Mouse (Mus musculus): ENCODE measurements at regions not wholly inside any gene's neighbourhood (a gene's known extent, or its start where the extent isn't known, plus 50 kb on each side); places are given as distances from the start of the nearest gene placed in this dataset.

DNA sequence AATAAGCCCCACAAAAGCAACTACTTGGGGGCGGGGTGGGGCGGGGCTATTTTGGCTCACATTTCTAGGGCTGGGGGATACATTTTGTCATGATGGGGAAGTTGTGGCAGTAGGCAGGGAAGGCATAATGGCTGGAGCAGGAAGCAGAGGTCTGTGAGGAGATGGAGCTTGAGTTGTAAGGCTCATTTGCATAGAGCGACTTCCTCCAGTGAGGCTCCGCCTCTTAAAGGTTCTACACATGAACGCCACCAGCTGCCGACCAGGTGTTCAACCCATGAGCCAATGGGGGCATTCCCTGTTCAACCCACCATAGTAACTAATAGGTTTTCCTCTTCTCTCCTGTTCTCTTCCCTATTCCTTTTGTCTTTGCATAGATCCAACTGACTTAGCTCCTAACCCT, 302.1 kb upstream of the 4931429L15Rik start:
- no peak for DNase-seq

DNA sequence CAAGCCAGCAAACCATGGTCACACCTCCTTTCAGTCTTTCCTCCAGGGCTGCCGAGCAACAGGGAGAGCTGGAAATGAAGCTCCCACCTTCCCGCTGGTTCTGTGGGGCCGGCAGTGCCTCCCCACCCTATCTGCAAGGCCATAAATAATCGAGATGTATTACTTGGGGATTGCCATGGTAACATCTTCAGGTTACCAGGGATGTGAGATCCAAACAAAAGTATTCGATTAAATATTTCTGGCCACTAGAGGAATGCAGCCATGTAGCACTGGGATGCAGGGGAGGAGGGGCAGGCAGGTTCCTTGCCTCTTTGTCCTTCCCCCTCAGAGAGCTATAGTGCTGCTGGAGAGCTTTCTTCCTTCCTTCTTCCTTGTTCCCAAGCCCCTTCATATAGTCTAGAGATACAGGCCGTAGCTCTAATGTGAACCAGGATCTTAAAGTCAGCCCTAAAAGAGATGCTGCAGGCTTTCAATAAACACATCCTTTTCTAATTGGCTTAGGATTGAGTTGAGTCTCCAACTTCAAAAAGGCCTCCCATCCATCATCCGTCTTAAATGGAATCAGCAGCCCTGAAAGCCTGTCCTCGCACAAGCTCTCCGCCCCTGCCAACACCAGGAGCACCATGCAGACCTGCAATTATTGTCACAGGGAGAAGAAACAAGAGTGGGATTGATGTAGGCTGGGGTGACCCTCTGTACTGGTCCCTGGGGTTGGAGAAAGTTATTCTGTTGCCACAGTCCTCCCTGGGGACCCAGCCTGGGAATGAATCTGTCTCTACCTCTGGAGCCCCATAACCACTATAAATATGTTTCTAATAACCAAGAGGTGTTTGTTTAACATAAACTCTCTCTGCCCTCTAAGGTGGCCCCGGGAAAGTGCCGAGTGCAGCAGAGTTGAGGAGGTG, 290.6 kb upstream of the 4931429L15Rik start:
- no peak for DNase-seq

DNA sequence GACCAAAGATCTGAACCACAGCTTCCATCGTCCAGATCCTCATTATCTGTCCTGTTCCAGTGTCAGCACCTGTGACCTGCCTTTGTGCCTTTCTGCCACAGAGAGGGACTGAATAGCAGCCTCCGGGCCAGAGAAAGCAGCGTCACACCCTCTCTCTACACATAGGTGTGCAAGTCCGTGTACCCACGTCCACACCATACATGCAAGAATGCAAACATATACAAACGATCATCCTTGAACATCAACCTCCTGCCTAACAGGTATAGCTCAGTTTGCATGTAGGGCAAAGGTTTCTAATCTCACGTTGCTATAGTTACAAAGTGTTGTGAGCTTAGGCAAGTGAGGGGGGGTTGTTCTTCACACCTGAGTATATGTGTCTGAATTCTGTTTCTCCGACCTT, 288.9 kb upstream of the 4931429L15Rik start:
- no peak for DNase-seq

DNA sequence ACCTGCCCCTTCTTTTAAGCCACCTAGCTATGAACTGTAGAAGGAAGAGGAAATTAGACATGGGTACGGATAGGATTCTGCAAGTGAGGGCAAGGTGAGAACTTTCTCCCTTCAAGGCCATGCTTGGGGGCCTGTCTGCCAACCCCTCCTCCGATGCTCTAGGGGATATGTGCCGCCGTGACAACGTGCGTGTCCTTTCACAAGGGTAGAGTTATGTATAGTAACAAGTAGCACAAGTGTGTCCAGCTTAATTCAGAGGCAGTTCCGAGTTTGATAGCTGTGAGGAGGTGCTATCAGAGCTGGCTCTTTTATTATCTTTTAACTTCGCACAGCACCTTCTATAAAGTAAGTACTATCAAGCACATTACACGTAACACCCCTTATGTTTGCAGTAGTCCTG, 281.0 kb upstream of the 4931429L15Rik start:
- DNase-seq: no peak

DNA sequence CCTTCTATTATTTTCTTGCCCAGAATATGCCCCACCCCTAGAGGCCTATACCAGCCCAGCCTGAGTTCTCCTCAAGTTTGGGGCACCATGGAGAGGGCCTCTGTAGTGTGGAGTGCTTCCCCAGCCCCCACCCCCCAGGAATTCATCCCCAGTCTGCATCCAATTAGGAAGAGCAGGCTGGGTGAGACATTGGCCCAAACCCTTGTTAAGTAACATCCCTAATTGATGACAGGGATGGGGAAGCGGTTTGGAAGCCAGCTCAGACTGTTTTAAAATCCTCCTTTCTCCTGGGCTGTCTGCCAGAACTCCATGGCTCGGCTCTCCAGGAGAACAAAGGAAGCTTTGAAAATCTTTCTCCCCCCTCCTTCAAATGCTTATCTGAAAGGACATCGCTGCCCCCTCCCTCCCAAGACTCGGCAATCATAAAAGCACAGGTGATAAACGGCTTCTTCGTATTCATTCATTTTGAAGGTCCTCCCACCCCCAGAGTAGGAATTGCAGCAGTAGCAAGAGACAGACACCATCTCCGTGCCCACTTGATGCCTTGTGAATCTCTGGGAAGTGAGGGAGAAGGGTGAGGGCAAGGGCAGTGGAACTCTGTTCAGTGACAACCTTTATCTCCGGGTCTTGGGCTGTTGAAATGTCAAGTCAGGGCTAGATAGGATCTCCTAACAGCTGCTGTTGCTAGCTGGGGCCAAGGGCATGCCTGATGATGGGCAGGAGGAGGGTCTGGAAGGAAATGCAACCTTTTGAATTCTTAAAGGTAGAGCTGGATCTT, 280.3 kb upstream of the 4931429L15Rik start:
- DNase-seq: no peak

DNA sequence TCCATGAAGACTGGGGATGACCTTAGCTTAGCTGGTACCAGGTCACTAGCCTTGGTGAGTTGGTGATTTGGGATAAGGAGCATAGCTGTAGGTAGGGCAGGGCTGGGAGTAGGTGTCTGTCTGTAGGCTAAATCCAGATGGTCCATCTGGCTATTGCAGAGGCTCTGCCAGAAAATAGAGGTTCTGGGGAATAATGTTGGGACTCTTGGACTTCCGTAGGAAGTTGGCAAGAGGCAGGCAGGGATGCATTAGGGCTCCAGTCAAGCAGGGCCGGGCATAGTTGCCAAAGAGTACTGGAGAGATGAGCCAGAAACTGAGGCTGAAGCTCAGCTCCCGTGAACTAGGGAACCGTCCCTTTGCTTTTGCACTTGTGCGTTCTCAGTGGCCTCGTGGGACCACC, 278.7 kb upstream of the 4931429L15Rik start:
- DNase-seq: no peak

- DNase-seq: no peak
Observed at GRCm38 (mm10) chr9:46593444-46593843, 273.7 kb upstream of the 4931429L15Rik start.

DNA sequence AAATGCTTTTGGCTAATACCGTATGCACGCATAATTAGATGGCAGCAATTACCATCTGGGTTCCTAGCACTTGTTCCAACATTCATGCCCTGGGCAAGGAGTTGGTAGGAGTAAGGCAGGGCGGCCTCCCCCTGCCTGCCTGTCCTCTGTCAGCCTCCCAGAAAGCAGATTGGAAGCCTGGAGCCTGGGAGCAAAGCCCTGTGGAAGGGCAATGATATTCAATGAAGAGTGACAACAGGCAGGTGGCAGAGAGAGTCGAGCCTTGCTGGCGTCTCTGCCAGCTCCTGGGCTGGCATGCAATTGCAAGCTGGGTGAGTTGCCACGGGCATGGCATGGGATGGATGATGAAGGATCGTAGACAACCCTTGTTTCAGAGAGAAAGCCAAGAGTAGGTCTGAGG, 273.1 kb upstream of the 4931429L15Rik start:
- DNase-seq: no peak

DNA sequence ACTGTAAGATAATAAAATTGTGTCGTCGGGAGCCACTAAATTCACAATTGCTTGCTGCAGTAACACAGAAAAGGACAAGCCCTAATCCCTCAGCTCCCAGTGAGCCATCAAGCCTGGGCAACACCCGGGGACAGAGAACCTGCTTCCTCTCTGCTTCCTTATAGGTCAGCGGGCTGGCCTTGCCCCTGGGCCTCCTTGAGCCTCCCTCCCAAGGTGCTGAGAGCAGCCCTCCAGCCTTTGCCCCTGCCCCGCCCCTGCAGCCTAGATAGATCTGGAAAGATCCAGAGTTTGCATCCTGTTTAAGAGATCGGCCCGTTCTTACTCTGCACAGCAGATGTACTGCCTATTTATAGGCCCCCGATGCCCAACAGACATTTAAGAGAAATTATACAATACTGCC, 267.0 kb upstream of the 4931429L15Rik start:
- no peak for DNase-seq

GRCm38 (mm10) chr9:46581844-46582243, 262.1 kb upstream of the 4931429L15Rik start:
- DNase-seq: no peak

- no peak for DNase-seq
Observed at GRCm38 (mm10) chr9:46562301-46562700, 242.5 kb upstream of the 4931429L15Rik start.

DNA sequence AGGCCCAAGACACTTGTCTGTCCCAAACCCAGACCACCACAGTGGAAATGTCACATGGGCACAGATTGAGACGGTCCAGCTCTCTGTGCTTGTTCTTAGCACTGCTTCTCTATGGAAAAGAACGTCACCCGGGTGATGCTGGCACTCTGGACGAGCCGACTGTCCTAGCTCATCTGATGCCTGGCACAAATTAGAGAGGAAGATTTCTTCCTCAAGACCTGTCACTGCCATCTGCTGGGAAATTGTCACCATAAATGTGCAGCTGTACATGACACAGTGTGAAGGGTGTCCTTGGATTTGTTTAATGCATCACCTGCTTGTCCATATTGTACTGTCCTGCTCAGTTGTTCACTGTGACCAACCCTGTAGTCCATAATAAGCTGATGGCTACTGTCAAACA, 238.7 kb upstream of the 4931429L15Rik start:
- no peak for DNase-seq

GRCm38 (mm10) chr9:46557781-46558180, 238.0 kb upstream of the 4931429L15Rik start:
- no peak for DNase-seq

- no peak for DNase-seq
Observed at GRCm38 (mm10) chr9:46555156-46555555, 235.4 kb upstream of the 4931429L15Rik start.

- no peak for DNase-seq
Observed at GRCm38 (mm10) chr9:46554586-46555152, 234.9 kb upstream of the 4931429L15Rik start.

DNA sequence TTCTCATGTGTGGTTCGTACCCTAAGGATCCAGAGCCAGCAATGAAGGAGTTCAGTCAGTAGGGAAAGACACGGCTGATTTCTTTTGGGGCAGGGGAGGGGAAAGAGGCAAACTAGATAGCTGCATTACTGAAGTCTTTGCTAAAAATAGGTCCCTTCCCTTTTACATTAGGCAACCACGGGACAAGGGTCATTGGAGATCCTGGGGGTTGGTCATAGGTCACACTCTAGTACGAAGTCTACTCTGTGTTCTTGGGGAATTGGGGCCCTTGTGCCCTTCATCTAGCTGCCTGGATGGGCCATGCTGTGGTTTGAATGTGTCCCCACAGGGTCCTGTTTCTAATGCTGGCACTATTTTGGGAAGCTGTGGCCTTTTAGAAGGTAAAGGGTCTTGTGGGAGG, 229.6 kb upstream of the 4931429L15Rik start:
- peak; percentile 68 for DNase-seq

DNA sequence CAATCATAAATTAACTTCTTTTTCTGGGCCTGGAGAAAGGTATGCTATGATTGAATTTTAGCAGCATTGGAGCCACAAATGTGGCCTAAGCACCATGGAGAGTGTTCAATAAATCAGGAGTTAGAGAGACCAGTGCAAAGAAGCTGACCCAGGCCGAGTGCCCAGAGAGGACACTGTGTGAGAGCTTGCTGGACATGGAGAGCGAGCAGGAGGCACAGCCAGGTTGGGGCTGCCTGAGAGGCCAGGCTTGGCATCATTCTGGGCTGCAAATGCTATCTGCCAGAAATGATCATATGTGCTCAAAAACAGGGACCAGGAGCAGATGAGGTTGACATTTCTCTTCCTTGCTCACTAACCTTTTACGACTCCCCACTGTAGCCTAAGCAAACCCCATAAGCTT, 224.5 kb upstream of the 4931429L15Rik start:
- no peak for DNase-seq

- DNase-seq: no peak
Observed at GRCm38 (mm10) chr9:46541001-46541400, 221.2 kb upstream of the 4931429L15Rik start.

DNA sequence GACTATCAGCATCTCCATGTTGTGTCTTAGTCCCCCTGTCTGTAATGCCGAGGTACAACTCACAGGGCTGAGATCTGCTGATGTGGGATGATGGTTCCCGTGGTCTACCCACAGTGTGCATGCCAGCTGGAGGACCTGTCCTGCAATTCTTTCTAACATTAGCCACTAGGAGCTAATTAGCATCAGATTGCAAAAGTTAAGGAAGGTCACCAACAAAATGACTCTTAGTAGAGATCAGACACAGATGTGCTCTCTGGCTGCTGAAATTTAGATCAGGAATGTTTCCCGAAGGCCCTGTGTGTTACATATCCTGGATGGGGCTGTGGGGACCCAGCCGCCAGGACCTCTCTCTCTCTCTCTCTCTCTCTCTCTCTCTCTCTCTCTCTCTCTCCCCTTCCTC, 218.8 kb upstream of the 4931429L15Rik start:
- DNase-seq: no peak

- DNase-seq: no peak
Observed at GRCm38 (mm10) chr9:46516401-46517130, 196.8 kb upstream of the 4931429L15Rik start.

DNA sequence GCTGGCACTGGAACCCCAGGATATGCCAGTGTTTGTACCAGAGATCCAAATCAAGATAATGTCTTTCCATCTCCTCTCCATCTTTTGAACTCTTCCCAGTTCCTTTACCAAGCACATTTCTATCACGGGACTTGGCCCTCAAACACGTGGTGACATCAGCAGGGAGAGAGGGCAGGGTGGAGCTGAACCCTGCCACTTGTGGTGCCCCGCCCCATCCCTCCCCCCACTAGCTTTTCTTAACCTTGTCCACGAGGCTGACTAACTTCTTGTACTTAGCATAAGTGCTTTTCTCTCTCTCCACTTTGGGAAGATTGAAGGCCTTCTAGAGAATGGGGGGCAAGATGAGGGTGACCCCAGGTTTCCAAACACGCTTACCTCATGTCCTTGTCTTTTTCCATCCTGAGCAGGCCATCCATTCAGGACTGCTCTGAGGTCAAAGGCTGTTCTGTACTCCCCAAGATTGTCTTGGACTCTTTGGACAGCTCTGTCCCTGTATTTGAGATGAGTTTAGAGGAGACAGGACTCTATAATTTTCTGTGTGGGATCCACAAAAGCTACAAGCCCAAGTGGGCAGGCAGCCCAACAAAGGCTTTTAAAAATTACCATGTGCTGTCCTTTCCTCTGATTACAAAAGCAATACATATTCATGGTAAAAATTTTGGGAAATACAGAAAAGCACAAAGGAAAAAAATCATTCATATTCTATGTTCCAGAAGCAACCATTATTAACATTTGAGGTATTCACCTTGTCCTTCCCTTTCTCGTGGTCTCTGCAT, 192.7 kb upstream of the 4931429L15Rik start:
- no peak for DNase-seq

DNA sequence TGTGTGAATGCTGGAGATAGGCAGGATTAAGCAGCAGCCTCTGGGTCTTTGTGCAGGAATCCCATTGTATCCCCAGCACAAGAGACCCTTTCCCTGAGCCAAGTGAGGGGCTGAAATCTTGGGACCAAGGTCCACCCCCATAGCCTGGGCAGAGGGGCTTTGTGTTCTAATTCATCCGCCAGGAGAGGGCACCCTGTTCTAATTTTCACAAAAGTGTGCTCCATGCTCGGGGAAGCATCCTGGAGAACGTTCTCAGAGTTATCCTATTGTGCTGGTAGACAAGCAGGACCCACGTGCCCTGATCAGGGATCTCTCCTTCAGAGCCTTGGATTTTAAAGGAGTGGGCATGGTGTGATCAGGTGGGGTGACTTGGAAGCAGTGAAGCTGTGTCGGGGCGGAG, 191.5 kb upstream of the 4931429L15Rik start:
- no peak for DNase-seq
